Mouse (Mus musculus) embryonic facial prominence, embryonic 13.5 days (tissue): Measurements from ENCODE around the gene Gtf2f1. TPM values are rescaled to one million over a fixed set of nuclear protein-coding genes. Genes with fewer than 3 reads are reported as not detected.
A peak's percentile ranks its signal among the peaks of the same experiment; 100 is the strongest.

ENCODE experiments used
- ATAC-seq: fragments of 200-750 bp; cut with Nextera tagmentation; 2 replicates; pipeline ENCODE4 v1.8.0; 2017; ENCODE audit warnings: low read depth; ENCODE audit not compliant: insufficient number of reproducible peaks, insufficient read depth, low FRiP score, low TSS enrichment
- H3K27ac ChIP-seq: fragments of 300-500 bp; sonication (generic); 2 replicates; pipeline ENCODE4 v1.5.1; 2015; ENCODE audit warnings: moderate library complexity, mild to moderate bottlenecking, inconsistent platforms
- H3K27me3 ChIP-seq: fragments of 300-500 bp; sonication (generic); 2 replicates; pipeline ENCODE4 v1.6.1; 2015; ENCODE audit warnings: mild to moderate bottlenecking, inconsistent platforms
- H3K36me3 ChIP-seq: fragments of 300-500 bp; sonication (generic); 2 replicates; pipeline ENCODE4 v1.6.1; 2015; ENCODE audit warnings: mild to moderate bottlenecking, inconsistent platforms
- H3K4me1 ChIP-seq: fragments of 300-500 bp; sonication (generic); 2 replicates; pipeline ENCODE4 v1.6.1; 2015; ENCODE audit warnings: inconsistent platforms
- H3K4me2 ChIP-seq: fragments of 300-500 bp; sonication (generic); 2 replicates; pipeline ENCODE4 v1.6.1; 2015; ENCODE audit warnings: moderate library complexity, mild to moderate bottlenecking, inconsistent platforms
- H3K4me3 ChIP-seq: fragments of 300-500 bp; sonication (generic); 2 replicates; pipeline ENCODE4 v1.5.1; 2015; ENCODE audit warnings: mild to moderate bottlenecking, inconsistent platforms
- H3K9ac ChIP-seq: fragments of 300-500 bp; sonication (generic); 2 replicates; pipeline ENCODE4 v1.6.1; 2015; ENCODE audit warnings: mild to moderate bottlenecking, inconsistent platforms
- H3K9me3 ChIP-seq: fragments of 300-500 bp; sonication (generic); 2 replicates; pipeline ENCODE4 v1.6.1; 2016; ENCODE audit warnings: inconsistent platforms
- WGBS: fragments of 180-500 bp; shearing (Covaris S2); methylation state at CpG from one replicate; pipeline ENCODE4 v1.1.7; 2015; ENCODE audit warnings: mixed read lengths; 5-methylcytosine and 5-hydroxymethylcytosine counted together
- polyA plus RNA-seq: library from polyadenylated mRNA; unstranded; fragments of >200 nt; fragmentation: Nextera tagmentation; extraction: Ambion mirVana; gene quantifications from 2 replicates; pipeline ENCODE4 v1.2.1, GENCODE M21; 2015

The Gtf2f1 gene
- polyA plus RNA-seq, 1 experiment from 2014 or later: 71.3 TPM

GRCm38 (mm10) chr17:57031661-57032420 is 20.8 kb upstream of the Gtf2f1 start:
- peak overlapping the region; percentile 64 for H3K9ac ChIP-seq
- ATAC-seq: peak; percentile 95
- H3K27ac ChIP-seq: peak overlapping the region; percentile 92
- H3K27me3 ChIP-seq: 0 out of 2 replicates have a peak, but pooled peaks cover 6% of the 10 kb centered on the region
- peaks cover 17% of the 10 kb centered on the region for H3K4me1 ChIP-seq
- H3K4me3 ChIP-seq: peak overlapping the region; percentile 90
- peak overlapping the region; percentile 64 for H3K4me2 ChIP-seq
- WGBS: under 1% methylated on average over 38 of the region's 38 CpGs
- peaks cover 23% of the 10 kb centered on the region for H3K36me3 ChIP-seq
- H3K9me3 ChIP-seq: no peaks in the 10 kb centered on the region

- H3K27me3 ChIP-seq: 0 out of 2 replicates have a peak, but pooled peaks cover 3% of the 10 kb centered on the region
- no peaks in the 10 kb centered on the region for H3K9me3 ChIP-seq
- peaks cover 31% of the 10 kb centered on the region for H3K36me3 ChIP-seq
- no peak for ATAC-seq
- H3K27ac ChIP-seq: peak within 1 kb of the TSS; percentile 94
- H3K9ac ChIP-seq: peak within 1 kb of the TSS; percentile 99
- H3K4me2 ChIP-seq: peak within 1 kb of the TSS; percentile 92
- WGBS: under 1% methylated on average over 74 of the region's 99 CpGs
- peak within 1 kb of the TSS; percentile 90 for H3K4me3 ChIP-seq
- H3K4me1 ChIP-seq: peaks cover 17% of the 10 kb centered on the region
Observed at GRCm38 (mm10) chr17:57030931-57031660, 20.0 kb upstream of the Gtf2f1 start, which contains the start of gene Khsrp. TSS of gene Khsrp (minus strand) at chr17:57031522.

GRCm38 (mm10) chr17:57029691-57030090 is 18.6 kb upstream of the Gtf2f1 start:
- Histone ChIP-seq H3K9ac (peak overlapping the region; percentile 99), H3K4me1 (peaks cover 17% of the 10 kb centered on the region)

GRCm38 (mm10) chr17:57027471-57027870 is 16.4 kb upstream of the Gtf2f1 start:
- Histone ChIP-seq H3K36me3 (peaks cover 67% of the 10 kb centered on the region), H3K4me1 (peaks cover 16% of the 10 kb centered on the region)
- 88% methylated on average over 4 of the region's 4 CpGs for WGBS

More at GRCm38 (mm10) chr17:57029691-57030090, 18.6 kb upstream of the Gtf2f1 start:
- Histone ChIP-seq H3K27me3 (no peaks in the 10 kb centered on the region), H3K4me2 (peak overlapping the region; percentile 92), H3K27ac (no peak overlapping the region), H3K9me3 (no peaks in the 10 kb centered on the region), H3K4me3 (peak overlapping the region; percentile 90), H3K36me3 (peaks cover 45% of the 10 kb centered on the region)
- ATAC-seq: no peak
- 55% methylated on average over 8 of the region's 8 CpGs for WGBS

GRCm38 (mm10) chr17:57020960-57021359 is 9.9 kb upstream of the Gtf2f1 start:
- H3K9me3 ChIP-seq: no peaks in the 10 kb centered on the region
- H3K36me3 ChIP-seq: peaks cover 69% of the 10 kb centered on the region
- H3K9ac ChIP-seq: no peak overlapping the region
- H3K4me2 ChIP-seq: no peak overlapping the region
- no peaks in the 10 kb centered on the region for H3K27me3 ChIP-seq
- H3K4me1 ChIP-seq: no peaks in the 10 kb centered on the region
- H3K4me3 ChIP-seq: no peak overlapping the region
- H3K27ac ChIP-seq: no peak overlapping the region
- 90% methylated on average over 5 of the region's 5 CpGs for WGBS
- ATAC-seq: no peak

More at GRCm38 (mm10) chr17:57027471-57027870, 16.4 kb upstream of the Gtf2f1 start:
- H3K27ac ChIP-seq: no peak overlapping the region
- H3K4me2 ChIP-seq: no peak overlapping the region
- no peak overlapping the region for H3K4me3 ChIP-seq
- no peaks in the 10 kb centered on the region for H3K9me3 ChIP-seq
- ATAC-seq: no peak
- H3K27me3 ChIP-seq: no peaks in the 10 kb centered on the region
- no peak overlapping the region for H3K9ac ChIP-seq

GRCm38 (mm10) chr17:57019693-57020092 is 8.6 kb upstream of the Gtf2f1 start:
- H3K27ac ChIP-seq: no peak overlapping the region
- H3K27me3 ChIP-seq: no peaks in the 10 kb centered on the region
- no peak overlapping the region for H3K4me3 ChIP-seq
- H3K4me1 ChIP-seq: no peaks in the 10 kb centered on the region
- peaks cover 56% of the 10 kb centered on the region for H3K36me3 ChIP-seq
- no peak overlapping the region for H3K9ac ChIP-seq
- no peak for ATAC-seq
- no peaks in the 10 kb centered on the region for H3K9me3 ChIP-seq
- 80% methylated on average over 2 of the region's 2 CpGs for WGBS
- H3K4me2 ChIP-seq: no peak overlapping the region

- Histone ChIP-seq H3K9me3 (no peaks in the 10 kb centered on the region), H3K4me1 (peaks cover 19% of the 10 kb centered on the region), H3K36me3 (peaks cover 24% of the 10 kb centered on the region), H3K9ac (peak overlapping the region; percentile 83), H3K4me3 (peak overlapping the region; percentile 77), H3K27me3 (no peaks in the 10 kb centered on the region), H3K4me2 (peak overlapping the region; percentile 85), H3K27ac (peak overlapping the region; percentile 98)
- ATAC-seq: no peak
- WGBS: 74% methylated on average over 13 of the region's 13 CpGs
Observed at GRCm38 (mm10) chr17:57012245-57012795, 1.2 kb upstream of the Gtf2f1 start.

GRCm38 (mm10) chr17:57010911-57011235 is 215 bp downstream of the Gtf2f1 start:
- H3K27me3 ChIP-seq: no peaks in the 10 kb centered on the region
- H3K36me3 ChIP-seq: peaks cover 38% of the 10 kb centered on the region
- H3K27ac ChIP-seq: peak overlapping the region; percentile 78
- peaks cover 19% of the 10 kb centered on the region for H3K4me1 ChIP-seq
- WGBS: under 1% methylated on average over 19 of the region's 19 CpGs
- H3K4me2 ChIP-seq: peak overlapping the region; percentile 85
- 0 out of 2 replicates have a peak, but pooled peaks have one; percentile 2 for ATAC-seq
- no peaks in the 10 kb centered on the region for H3K9me3 ChIP-seq
- peak overlapping the region; percentile 85 for H3K9ac ChIP-seq
- peak overlapping the region; percentile 77 for H3K4me3 ChIP-seq

GRCm38 (mm10) chr17:57007137-57007905 is 3.8 kb downstream of the Gtf2f1 start:
- H3K9ac ChIP-seq: peak overlapping the region; percentile 44; the same call in 1 of the 2 replicates
- peaks cover 74% of the 10 kb centered on the region for H3K36me3 ChIP-seq
- no peak overlapping the region for H3K4me2 ChIP-seq
- no peak overlapping the region for H3K4me3 ChIP-seq
- H3K27me3 ChIP-seq: no peaks in the 10 kb centered on the region
- H3K27ac ChIP-seq: 0 out of 2 replicates have a peak overlapping the region, but pooled peaks have one; percentile 45
- no peaks in the 10 kb centered on the region for H3K9me3 ChIP-seq
- 91% methylated on average over 13 of the region's 13 CpGs for WGBS
- peaks cover 15% of the 10 kb centered on the region for H3K4me1 ChIP-seq
- no peak for ATAC-seq

GRCm38 (mm10) chr17:57003994-57004393 is 7.1 kb downstream of the Gtf2f1 start:
- H3K4me1 ChIP-seq: no peaks in the 10 kb centered on the region
- H3K9me3 ChIP-seq: no peaks in the 10 kb centered on the region
- H3K36me3 ChIP-seq: peaks cover 84% of the 10 kb centered on the region
- 0 out of 2 replicates have a peak overlapping the region, but pooled peaks have one; percentile 16 for H3K9ac ChIP-seq
- no peak overlapping the region for H3K4me3 ChIP-seq
- H3K27ac ChIP-seq: no peak overlapping the region
- WGBS: 94% methylated on average over 7 of the region's 7 CpGs
- no peak for ATAC-seq
- no peak overlapping the region for H3K4me2 ChIP-seq
- H3K27me3 ChIP-seq: no peaks in the 10 kb centered on the region

- ATAC-seq: no peak
- H3K27ac ChIP-seq: no peak overlapping the region
- H3K27me3 ChIP-seq: no peaks in the 10 kb centered on the region
- H3K4me1 ChIP-seq: peaks cover 9% of the 10 kb centered on the region
- H3K9me3 ChIP-seq: no peaks in the 10 kb centered on the region
- WGBS: 79% methylated on average over 8 of the region's 8 CpGs
- H3K4me2 ChIP-seq: no peak overlapping the region
- no peak overlapping the region for H3K9ac ChIP-seq
- peaks cover 66% of the 10 kb centered on the region for H3K36me3 ChIP-seq
- no peak overlapping the region for H3K4me3 ChIP-seq
Observed at GRCm38 (mm10) chr17:57001228-57001627, 9.9 kb downstream of the Gtf2f1 start.
